Mouse (Mus musculus): Measurements from ENCODE around the gene Fndc5.

Gene Fndc5

DNA sequence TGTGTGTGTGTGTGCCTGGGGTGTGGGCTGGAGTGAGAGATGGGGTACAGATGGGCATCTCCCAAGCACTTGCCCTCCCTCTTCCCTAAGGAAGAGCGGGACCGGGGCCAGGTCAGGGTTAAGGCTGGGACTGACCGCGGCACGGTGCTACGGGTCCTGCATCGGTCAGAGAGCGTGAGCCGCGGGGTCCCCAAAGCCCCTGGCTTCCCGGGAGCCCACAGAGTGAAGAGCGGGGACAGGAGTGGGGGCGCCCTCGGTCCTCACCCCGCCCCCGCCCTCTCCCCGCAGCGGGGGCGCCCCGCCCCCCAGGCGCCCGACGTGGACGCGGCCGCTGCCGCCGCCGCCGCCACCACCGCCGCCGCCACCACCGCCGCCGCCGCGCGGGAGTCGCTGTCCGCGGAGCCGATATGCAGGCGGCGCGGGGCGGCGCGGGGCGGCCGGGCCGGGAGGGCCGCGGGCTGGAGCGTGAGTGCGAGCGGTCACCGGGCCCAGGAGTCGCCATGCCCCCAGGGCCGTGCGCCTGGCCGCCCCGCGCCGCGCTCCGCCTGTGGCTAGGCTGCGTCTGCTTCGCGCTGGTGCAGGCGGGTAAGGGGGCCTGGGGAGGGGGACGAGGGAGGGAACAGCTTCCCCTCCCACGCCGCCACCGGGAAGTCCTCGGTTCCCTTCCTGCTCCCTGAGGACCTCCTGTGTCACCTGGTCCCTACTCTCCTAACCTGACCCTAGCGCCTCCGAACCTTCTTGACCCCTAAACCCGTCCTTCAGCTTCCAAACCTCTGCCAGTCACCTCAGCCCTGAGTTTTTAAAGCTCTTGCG lies at the start of gene Fndc5:
Gene Fndc5, plus strand, starts transcription at position 421 of the 813 bp plus-strand sequence.
- DNase-seq = no peak

DNA sequence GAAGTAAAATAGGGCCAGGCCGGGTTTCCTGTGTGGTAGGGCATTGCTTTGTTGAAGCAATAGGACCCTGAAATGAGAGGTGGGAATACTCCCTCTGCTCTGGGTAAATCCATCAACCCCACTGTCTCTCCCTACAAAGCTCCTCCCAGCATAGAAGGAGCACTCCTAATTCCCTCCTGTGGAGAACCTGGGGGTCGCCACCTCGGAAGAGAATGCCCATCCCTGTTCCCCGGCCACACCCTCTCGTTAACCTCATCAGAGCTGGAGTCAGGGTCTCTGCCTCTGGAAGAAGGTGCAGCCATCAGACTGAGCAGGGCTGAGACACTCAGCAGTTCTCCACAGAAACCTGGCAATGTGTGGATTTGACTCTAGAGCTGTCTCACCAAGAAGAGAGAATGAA lies 48.9 kb upstream of the Fndc5 start:
- no peak for DNase-seq

DNA sequence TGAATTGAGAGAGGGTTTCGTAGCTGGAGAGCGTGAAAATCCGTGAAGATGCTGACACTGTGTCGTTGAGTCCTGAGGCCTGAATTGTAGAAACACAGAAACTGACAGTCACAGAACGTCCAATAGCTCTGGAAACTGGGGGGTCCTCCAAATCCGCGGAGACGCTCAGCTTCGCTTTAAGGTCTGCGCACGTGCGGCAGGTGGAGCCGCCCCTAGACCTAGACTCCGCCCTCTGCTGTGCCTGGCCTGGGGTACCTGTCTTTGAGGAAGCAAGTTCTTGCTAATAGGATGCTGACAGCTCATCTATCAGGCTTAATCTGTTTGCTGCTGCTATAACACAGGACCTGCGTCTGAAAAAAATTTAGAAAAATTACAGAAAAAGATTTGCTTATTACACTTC lies 41.5 kb upstream of the Fndc5 start:
- DNase-seq = no peak

DNA sequence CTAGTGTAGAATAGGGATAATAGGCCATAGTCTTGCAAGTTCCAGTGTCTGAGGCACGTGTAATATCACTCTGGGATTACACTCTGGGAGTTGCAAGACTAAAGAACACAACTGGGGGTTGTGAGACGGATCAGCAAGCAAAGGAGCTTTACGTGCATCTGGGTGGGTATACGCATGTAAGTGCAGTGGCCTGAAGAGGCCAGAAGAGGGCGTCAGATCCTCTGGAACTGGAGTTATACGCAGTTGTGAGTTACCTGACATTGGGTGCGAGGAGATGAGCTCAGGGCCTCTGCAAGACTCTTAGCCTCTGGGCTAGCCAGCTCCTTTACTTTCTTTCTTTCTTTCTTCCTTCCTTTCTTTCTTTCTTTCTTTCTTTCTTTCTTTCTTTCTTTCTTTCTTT lies 39.8 kb upstream of the Fndc5 start:
- DNase-seq = no peak

DNA sequence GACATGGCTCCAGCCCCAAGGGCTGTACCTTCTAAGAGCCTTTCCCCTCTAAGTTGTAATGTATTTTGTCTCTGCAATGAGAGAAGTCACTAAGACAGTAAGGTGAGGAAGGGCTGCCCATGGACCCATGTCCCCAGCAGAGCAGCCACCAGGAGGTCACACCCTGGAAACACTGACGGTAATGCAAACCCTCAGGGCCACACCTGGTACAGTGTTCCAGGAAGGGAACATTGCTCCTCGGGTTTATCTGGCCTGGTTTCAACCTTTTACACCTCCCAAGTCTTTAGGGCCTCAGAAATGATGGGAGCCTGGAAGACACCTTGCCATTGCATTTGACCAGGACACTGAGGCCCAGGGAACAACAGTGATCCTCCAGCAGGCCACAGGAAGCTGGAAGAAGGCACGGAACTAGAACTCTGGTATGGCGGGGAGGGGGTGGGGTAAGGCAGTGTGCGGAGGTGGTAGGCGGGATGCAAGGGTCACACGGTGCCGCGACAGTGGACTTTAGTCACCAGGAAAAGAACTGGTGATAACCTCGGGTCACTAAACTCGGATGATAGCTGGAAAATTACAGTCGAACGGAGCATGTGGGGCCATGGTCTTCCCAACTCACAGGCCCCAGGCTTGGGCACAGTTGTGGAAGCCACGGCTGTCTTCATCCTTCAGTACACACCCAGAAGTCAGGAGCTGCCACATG lies 34.5 kb upstream of the Fndc5 start:
- DNase-seq = no peak

DNA sequence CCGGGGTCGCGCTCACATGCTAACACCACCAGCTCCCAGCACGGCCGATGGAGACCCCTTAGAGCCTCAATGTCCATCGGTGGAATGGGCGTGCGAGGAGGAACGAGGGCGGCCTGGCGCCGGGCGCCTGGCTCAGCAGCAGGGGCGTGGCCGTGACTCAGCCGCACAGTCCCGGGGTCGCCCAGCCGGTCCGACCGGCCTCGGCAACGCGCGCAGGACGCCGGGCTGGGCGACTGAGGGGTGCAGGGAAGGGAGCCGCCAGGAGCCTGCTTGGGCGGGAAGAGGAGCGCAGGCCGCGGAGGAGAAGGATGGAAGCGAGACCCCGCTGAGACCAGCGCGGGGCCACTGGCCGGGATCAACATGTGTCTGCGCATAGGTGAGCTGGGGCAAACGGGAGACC lies 31.4 kb upstream of the Fndc5 start, which contains the start of gene Tmem54:
Gene Tmem54, plus strand, starts transcription at position 193 of the 400 bp plus-strand sequence.
- peak; percentile 30 for DNase-seq

DNA sequence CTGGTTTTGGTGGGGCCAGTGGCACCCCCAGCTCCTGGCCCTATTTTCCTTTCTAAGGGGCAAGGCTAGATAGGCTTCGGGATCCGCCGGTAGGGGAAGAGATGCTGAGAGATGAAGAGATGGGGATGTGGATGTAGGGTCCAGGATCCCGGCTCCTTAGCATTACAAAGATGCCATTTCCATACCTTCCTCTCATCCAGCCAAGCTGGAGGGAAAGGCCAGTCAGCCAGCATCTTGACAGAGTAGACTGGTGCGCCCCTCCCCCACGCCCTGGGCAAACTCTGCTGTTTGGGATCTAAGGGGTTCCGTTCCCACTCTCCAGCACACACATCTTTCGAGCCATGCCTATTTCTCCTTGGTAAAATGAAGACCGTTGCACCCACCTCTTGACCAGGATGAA lies 30.7 kb upstream of the Fndc5 start:
- no peak for DNase-seq

DNA sequence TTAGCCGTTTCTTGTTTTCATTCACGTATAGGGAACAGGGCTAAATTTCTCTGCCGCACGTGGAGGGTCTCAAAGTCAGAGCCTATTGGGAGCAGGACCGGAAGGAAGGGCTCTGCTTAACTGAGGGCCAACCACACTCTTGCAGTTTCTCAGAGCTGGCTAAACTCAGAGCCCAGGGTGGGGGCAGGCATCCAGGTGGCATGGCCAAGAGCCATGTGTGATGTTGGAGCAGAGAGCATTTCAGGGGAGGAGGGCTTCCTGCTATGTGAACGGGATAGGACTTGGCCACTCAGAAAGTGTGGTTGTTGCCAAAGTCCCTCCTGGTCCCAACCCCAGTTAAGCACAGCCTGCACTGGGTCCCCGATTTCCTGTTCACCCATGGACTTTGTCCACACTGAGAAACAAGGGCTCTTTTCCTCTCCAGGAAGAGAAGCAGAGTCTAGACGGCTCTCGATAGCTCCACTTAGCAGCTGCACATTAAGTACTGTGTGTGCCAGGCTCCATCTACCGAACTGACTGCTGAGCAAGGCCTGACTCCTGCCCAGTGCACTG lies 29.4 kb upstream of the Fndc5 start:
- DNase-seq = no peak

DNA sequence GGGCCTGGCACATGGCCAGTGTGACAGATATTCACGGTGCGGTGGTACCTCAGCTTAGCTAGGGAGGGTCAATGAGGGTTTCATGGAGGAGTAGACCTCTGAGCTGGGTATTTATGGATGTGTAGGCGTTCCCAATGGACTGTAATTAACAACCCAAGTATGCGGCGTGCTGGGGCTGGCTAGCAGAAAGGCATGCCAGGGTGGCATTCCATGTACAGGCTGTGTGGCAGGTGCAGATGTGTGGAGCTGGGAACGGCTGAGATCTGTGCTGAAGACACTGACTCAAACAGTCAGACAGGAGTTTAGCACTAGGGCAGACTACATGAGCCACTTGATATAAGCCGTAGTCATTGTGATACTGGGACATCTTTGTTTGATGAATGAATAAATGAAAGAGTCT lies 28.2 kb upstream of the Fndc5 start:
- no peak for DNase-seq

DNA sequence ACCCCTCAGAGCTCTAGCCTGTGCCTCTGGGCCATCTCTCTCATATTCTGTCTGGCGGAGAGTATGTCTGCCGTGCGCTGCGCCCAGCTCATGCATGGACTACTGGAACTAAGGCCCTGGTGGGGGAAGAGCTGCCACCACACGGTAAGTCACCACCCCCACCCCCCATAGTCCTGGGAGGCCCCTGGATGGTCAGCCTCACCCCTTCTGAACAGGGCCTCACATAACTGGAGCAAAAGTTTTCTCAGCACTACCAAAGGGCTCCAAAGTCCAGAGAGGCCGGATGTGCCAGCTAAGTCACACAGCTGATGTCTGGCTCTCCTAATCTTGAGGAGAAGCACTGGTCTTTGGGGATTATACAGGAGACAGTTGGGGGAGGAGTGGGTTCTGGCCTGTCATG lies 26.0 kb upstream of the Fndc5 start:
- DNase-seq = no peak

DNA sequence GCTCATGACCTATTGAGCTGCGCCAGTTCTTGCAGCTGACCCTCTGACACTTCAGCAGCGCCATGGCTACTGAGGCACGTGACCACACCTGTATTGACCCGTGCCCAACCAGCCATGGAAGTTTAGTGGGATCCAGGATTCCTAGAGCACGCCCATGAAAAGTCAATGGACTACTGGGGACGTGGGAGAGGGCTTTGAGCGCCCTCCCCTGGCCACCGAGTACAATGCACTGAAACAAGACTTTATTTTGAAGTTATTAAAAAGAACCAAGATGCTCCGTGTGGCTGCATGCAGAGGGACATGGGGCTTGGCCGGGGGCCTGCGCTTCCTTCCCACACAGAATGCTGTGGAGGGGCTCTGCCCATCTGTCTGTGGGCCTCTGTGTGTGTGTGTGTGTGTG lies 25.4 kb upstream of the Fndc5 start:
- no peak for DNase-seq

DNA sequence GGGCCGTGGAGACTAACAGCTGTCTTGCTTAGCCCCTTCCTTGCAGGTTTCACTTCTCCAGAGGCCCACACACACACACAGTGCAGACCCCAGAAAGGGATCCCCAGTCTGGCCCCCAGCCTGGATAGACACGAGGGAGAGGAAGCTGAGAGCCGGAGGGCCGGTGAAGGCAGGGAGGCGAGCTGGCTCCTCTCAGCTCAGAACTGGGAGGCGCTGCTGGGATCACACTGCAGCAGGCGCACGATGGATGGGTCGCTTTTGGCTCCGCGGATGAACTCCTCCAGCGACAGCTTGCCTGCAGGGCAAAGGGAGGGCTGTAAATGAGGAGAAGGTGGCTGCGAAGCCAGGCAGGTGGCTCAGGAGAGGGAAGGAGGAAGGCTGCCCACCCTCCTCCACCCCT lies 24.6 kb upstream of the Fndc5 start:
- DNase-seq = no peak

DNA sequence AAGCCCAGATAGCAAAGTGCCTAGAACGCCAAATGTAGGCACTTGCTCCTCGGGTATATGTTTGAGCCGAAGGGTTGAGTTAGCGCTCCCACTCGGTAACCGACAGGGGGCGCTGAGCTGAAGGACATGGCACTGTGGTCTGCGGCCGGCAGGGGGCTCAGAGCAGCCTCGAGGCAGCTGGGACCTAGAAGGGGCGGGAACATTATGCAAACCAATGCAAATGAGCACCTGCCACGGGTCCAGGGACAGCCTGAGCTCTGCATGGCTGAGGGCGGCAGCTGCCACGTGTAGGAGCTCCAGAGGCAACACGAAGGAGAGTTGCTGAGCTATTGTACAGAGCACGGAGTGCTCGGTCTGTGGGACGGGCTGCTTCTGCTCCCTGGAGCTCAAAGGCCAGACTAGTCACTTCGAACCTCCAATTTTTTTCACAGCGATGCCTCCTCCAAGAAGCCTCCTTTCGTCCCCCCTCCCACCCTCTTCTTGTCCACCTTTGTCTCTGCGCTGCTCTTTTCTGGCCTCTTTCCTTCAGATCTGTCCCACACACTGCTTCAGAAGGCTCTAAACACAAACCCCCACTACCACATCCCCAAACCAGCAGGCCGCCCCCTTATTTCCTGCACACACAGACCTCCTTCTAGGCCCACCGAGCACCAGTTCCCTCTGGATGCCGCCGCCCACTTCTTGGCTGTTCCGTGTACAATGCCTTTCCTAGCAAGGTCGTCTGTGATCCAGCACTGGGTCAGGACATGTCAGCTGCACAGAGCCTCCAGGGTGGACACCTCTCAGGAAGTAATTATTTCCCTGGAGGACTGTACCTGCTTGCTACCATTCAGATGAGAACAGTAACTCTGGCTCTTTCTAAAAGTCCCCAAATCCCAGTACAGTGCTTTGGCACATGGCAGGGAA lies 23.5 kb upstream of the Fndc5 start:
- peak; percentile 75 for DNase-seq

DNA sequence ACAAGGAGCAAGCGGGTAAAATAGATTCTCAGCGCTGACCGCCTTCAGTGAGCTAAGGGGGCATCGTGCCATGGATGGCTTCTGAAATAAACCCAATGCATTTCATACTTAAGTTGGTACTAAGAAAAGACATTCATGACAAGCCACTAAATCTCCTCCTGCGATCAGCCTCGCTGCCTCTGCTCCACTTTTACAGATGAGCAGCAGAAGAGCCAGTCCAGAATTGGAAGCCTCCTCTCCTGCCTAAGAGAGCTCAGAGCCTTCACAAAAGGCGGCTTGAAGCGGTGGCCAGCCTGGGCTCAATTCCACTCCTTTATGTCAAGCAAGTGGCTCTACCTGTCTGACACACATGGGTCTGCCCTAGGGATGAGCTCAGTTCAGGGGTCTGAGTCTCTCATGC lies 20.1 kb upstream of the Fndc5 start:
- DNase-seq = no peak

DNA sequence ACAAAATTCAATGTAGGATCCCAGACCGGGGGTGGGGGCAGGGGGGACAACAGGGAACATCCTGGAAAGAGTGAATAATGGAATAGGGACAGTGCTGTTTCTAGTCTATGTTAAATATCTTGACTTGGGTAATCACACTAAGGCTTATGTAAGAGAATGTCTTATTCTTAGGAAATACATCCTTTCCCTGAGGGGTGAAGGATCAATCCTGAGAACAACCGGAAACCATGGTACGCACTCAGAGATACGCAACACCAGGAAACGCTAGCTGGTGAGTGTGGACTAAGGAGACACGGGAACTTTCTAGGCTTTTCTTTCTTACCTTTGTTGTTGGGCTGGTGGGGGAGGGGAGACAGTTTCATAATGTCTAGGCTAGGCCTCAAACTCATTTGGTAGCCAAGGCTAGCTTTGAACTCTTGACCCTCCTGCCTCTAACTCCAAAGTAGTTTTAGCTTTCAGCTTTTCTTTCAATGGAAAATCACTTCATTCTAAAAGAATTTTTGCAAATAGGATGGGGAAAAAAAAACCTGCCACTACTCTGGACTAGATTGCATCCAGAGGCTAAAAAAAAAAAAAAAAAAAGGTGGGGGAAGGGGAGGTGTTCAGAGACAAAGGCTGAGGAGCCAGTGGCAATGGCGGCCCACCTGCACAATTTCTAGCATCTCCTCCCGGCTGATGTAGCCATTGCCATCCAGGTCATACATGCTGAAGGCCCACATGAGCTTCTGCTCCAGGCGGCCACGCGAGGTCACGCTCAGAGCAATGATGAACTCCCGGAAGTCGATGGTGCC lies 18.9 kb upstream of the Fndc5 start:
- no peak for DNase-seq

DNA sequence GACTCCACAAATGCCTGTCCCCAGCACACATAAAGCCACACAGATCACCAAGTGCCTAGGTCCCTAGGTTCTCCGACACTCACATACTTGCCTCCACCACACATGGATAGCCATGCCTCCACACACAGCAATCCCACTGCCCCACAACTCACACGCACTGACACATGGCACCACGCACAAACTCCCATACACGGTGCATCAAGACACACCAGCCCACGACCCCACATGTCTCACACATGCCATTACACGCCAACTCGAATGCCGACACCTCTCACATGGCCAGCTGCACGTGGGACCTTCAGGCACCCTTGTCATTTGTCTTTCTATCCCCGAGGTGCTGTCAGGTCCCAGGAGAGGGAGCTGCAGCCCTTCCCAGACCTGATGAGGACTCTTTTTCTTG lies 17.1 kb upstream of the Fndc5 start:
- no peak for DNase-seq

DNA sequence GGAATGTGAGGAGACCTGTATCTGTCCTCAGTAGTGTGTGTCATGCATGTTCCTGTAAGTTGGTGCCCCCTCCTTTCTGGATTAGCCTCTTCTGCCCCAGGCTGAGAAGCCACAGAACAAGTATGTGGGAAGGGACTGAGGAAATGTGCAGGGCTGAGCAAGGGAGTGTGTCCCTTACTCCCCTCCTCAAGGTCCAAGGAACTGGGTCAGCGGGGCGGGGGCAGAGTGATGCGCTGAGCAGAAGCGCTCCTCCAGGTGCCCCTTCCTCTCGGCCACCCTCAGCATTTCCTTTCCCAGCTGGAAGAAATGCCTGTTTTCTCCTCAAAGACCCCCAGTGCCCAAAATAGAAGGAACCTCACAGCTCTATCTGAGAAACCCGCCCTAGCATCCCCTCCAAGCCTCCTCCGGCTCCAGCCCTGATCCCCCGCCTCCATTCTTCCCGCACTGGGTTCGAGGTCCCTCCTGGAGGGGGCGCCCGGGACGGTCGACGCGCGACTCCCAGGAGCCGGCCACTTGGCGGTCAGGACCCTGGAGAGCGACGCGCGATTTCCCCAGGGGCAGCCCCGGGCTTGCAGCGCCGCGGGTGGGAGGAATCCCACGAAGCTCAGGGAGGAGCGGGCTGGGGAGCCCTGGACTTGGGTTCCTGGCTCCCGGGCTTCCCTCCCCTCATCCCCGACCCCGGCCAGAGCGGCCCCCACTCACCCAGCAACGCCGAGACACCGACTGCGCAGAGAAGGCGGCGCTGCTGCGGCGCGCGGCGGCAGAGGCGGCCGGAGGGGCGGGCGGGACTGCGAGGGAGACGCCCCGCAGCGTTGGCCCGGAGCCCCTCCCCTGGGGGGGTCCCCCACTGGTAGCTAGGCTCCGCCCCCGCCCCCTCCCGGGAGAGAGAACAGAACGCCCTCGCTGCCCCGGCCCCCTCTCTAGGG lies 16.0 kb upstream of the Fndc5 start:
- DNase-seq = peak; percentile 82

DNA sequence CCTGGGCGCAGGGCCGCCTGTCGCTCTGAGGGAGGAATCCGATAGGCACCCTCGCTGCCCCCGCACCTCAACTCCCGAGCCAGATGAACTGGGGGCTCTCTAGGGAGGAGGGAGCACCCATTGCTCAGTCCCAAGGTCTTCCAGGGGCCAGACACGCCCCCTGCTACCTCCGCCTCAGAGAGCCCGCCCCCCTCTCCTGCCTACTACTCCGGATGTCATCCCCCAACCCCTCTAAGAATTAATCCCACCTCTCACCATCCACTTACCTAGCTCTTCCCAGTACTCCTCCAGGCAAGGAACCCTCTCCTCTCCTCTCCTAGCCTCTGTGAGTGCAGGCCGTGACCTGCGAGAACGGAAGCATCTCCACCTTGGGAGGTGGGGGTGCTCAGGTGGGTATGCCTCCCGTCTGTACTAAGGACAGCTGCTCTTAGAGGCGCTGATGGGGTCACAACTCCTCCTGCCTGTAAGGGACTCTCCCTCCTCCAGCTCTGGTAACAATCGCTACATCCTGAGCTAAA lies 15.2 kb upstream of the Fndc5 start, which contains the start of gene Hpca:
Gene Hpca, minus strand, starts transcription at position 468 of the 518 bp plus-strand sequence.
- no peak for DNase-seq

DNA sequence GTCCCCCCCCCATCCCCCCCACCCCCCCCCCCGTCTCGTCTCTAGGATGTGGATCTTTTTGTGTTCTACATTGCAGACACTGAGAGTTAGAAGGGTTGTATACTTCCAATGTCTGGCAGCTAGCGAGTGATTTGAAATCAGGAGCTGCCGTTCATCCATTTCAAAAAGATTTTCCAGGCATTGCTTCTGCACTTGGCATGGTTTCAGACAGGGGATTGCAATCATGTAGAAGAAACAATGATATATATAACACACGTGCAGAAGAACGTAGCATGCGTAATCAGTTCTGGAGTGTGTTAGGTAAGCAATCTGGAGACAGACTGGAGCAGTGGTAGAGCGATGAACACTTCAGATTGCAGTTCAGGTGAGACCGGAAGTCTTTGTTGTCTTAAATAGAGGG lies 14.7 kb upstream of the Fndc5 start:
- DNase-seq = no peak

DNA sequence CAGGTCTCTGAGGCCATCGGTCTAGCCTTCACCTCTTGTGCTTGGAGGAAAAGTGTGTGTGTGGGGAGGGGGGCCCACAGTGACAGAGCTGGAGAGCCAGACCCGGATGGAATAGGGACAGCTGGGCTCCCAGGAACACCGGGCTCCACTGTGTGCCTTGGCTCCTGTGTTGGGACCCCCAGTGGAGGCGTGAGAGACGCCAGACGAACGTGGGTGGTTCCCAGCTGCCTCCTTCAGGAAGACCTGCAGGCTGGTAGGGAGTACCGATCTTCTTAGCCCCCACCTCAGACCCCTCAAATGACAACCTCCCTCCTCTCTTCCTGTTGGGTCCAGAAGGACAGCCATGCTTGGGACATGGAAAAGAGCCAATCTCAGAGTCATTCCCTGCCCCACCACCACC lies 14.1 kb upstream of the Fndc5 start:
- DNase-seq = no peak

DNA sequence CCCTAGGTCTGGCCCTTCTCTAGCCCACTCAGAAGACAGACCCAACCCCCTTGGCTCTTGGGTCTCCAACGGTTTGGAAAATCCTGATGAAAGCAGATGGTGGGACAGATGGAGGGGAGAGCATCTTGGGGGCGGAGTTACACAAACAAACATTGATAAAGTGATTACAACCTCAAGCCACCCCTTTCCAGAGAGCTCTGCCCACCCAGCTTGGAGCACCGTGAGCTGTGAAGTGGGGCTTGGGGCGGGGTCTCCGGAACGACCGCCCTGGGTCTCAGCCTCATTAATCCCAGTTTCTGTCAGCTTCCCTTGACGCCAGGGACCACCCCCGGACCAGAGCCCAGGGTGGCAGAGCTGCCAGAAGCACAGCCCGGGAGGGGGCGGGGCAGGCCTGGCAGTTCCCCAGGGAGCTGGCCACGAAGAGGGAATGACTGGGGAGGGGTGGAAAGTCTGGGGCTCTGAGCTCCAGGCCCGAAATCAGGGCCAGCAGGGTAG lies 12.1 kb upstream of the Fndc5 start:
- peak; percentile 37 for DNase-seq
